Mouse (Mus musculus): ENCODE measurements around the gene Acsf2. TPM values are rescaled to one million over a fixed set of nuclear protein-coding genes. Genes with fewer than 3 reads are reported as not detected.

Gene Acsf2
- polyA plus RNA-seq (2012; rRNA removed), result 8.3 and 8.5 TPM in 2 replicates

GRCm38 (mm10) chr11:94601321-94602281 lies at the start of gene Acsf2:
Gene Acsf2, minus strand, starts transcription at chr11:94601871.

GRCm38 (mm10) chr11:94629199-94629883 lies 27.7 kb upstream of the Acsf2 start, which contains the start of gene Lrrc59:
Gene Lrrc59, plus strand, starts transcription at chr11:94629767.

GRCm38 (mm10) chr11:94564437-94565150 lies 37.1 kb downstream of the Acsf2 start, which contains the start of gene Chad:
Gene Chad, plus strand, starts transcription at chr11:94565047.

GRCm38 (mm10) chr11:94548888-94549690 lies 52.6 kb downstream of the Acsf2 start, which contains the start of gene Rsad1:
Gene Rsad1, minus strand, starts transcription at chr11:94549255.

GRCm38 (mm10) chr11:94521219-94521843 lies 80.3 kb downstream of the Acsf2 start, which contains the start of gene Mycbpap:
Gene Mycbpap, minus strand, starts transcription at chr11:94521742.

Other genes starting within 250 kb of the Acsf2 start
- gene Abcc3, start 208.9 kb downstream of the Acsf2 start, polyA plus RNA-seq (2012; rRNA removed), result 5.2 and 6.1 TPM in 2 replicates
- 0.77 and 2.2 TPM in 2 replicates for gene Cacna1g, start 127.7 kb downstream of the Acsf2 start, polyA plus RNA-seq (2012; rRNA removed)
- not detected in 2 replicates for gene Spata20, start 115.7 kb downstream of the Acsf2 start, polyA plus RNA-seq (2012; rRNA removed)
- gene Epn3, start 101.9 kb downstream of the Acsf2 start, polyA plus RNA-seq (2012; rRNA removed), result 0.07 and 0.10 TPM in 2 replicates
- gene Mycbpap, start 80.1 kb downstream of the Acsf2 start, polyA plus RNA-seq (2012; rRNA removed), result 0.21 and 0.26 TPM in 2 replicates
- 1.5 and 2.1 TPM in 2 replicates for gene Rsad1, start 52.6 kb downstream of the Acsf2 start, polyA plus RNA-seq (2012; rRNA removed)
- 0.01 and 0.02 TPM in 2 replicates for gene Chad, start 36.8 kb downstream of the Acsf2 start, polyA plus RNA-seq (2012; rRNA removed)
- gene Lrrc59, start 27.9 kb upstream of the Acsf2 start, polyA plus RNA-seq (2012; rRNA removed), result 39.4 and 42.3 TPM in 2 replicates
- 56.6 and 60.5 TPM in 2 replicates for gene Mrpl27, start 51.9 kb upstream of the Acsf2 start, polyA plus RNA-seq (2012; rRNA removed)
- gene Eme1, start 52.1 kb upstream of the Acsf2 start, polyA plus RNA-seq (2012; rRNA removed), result 6.0 and 6.5 TPM in 2 replicates
- gene Xylt2, start 75.6 kb upstream of the Acsf2 start, polyA plus RNA-seq (2012; rRNA removed), result 3.7 and 4.1 TPM in 2 replicates
- not detected in 2 replicates for gene Gm11541, start 102.6 kb upstream of the Acsf2 start, polyA plus RNA-seq (2012; rRNA removed)
- gene Cdc34b, start 139.9 kb upstream of the Acsf2 start, polyA plus RNA-seq (2012; rRNA removed), result not detected in 2 replicates
- gene Tmem92, start 180.8 kb upstream of the Acsf2 start, polyA plus RNA-seq (2012; rRNA removed), result not detected in 2 replicates